Mouse (Mus musculus) forebrain, embryonic 13.5 days (tissue): Measurements from ENCODE around the gene Cpsf2. TPM values are rescaled to one million over a fixed set of nuclear protein-coding genes. Genes with fewer than 3 reads are reported as not detected.

ENCODE experiments used
- ATAC-seq: fragments of 200-750 bp; cut with Nextera tagmentation; 2 replicates; pipeline ENCODE4 v1.8.0; 2017
- H3K27ac ChIP-seq: fragments of 300-500 bp; sonication (generic); 2 replicates; pipeline ENCODE4 v1.5.1; 2015; ENCODE audit warnings: inconsistent platforms, mild to moderate bottlenecking, moderate library complexity
- H3K27me3 ChIP-seq: fragments of 300-500 bp; sonication (generic); 2 replicates; pipeline ENCODE4 v1.6.1; 2015; ENCODE audit warnings: mild to moderate bottlenecking, inconsistent platforms
- H3K36me3 ChIP-seq: fragments of 300-500 bp; sonication (generic); 2 replicates; pipeline ENCODE4 v1.6.1; 2015; ENCODE audit warnings: mild to moderate bottlenecking, inconsistent platforms; ENCODE audit not compliant: poor library complexity, severe bottlenecking
- H3K4me1 ChIP-seq: fragments of 300-500 bp; sonication (generic); 2 replicates; pipeline ENCODE4 v1.6.1; 2015; ENCODE audit warnings: inconsistent platforms
- H3K4me2 ChIP-seq: fragments of 300-500 bp; sonication (generic); 2 replicates; pipeline ENCODE4 v1.6.1; 2015; ENCODE audit warnings: inconsistent platforms, mild to moderate bottlenecking, moderate library complexity
- H3K4me3 ChIP-seq: fragments of 300-500 bp; sonication (generic); 2 replicates; pipeline ENCODE4 v1.5.1; 2015; ENCODE audit warnings: mild to moderate bottlenecking, inconsistent platforms
- H3K9ac ChIP-seq: fragments of 300-500 bp; sonication (generic); 2 replicates; pipeline ENCODE4 v1.6.1; 2015; ENCODE audit warnings: mild to moderate bottlenecking, inconsistent platforms
- H3K9me3 ChIP-seq: fragments of 300-500 bp; sonication (generic); replicated peaks from 2 replicates; pipeline ENCODE4 v1.6.1; 2016; ENCODE audit warnings: inconsistent platforms
- WGBS: fragments of 180-500 bp; shearing (Covaris S2); methylation state at CpG from one replicate; pipeline ENCODE4 v1.1.7; 2015; 5-methylcytosine and 5-hydroxymethylcytosine counted together
- polyA plus RNA-seq: library from polyadenylated mRNA; unstranded; fragments of >200 nt; fragmentation: Nextera tagmentation; extraction: Ambion mirVana; gene quantifications from 2 replicates; pipeline ENCODE4 v1.2.1, GENCODE M21; 2015

Gene Cpsf2
- polyA plus RNA-seq, 1 experiment from 2014 or later: 35.9 TPM

- ATAC-seq: no peak
These were observed 59.1 kb downstream of the Cpsf2 start for GRCm38 (mm10) chr12:102034934-102035333.

DNA sequence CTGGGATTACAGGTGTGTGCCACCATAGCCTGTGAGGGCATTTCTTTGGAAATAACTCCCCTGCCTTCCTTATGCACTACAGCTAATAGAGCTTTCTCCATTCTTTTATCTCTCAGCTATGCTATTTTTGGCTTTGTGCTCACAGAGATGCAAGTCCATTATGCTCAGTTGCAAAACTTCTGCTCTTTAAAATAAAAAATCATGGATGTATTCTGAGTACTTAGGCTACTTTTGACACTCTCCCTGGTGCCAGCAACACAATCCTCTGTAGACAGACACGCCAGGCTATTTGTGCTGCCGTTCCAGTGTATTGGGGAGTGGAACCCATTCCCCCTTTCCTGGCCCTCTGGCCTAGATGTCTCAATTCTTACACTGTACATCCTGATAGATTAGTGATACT lies 64.1 kb downstream of the Cpsf2 start:
- H3K9ac ChIP-seq: no peak overlapping the region
- no peak overlapping the region for H3K4me3 ChIP-seq
- H3K27ac ChIP-seq: no peak overlapping the region
- H3K4me2 ChIP-seq: no peak overlapping the region
- no peaks in the 10 kb centered on the region for H3K36me3 ChIP-seq
- 91% methylated on average over 2 of the region's 2 CpGs for WGBS
- H3K27me3 ChIP-seq: no peaks in the 10 kb centered on the region
- peaks cover 10% of the 10 kb centered on the region; the same call in 1 of the 2 replicates for H3K4me1 ChIP-seq
- H3K9me3 ChIP-seq: no peaks in the 10 kb centered on the region
- ATAC-seq: no peak

More at GRCm38 (mm10) chr12:102034934-102035333, 59.1 kb downstream of the Cpsf2 start:
- no peaks in the 10 kb centered on the region for H3K4me1 ChIP-seq
- WGBS: 94% methylated on average over 4 of the region's 4 CpGs
- H3K27ac ChIP-seq: no peak overlapping the region
- H3K27me3 ChIP-seq: no peaks in the 10 kb centered on the region
- no peaks in the 10 kb centered on the region for H3K36me3 ChIP-seq
- H3K4me2 ChIP-seq: no peak overlapping the region
- no peaks in the 10 kb centered on the region for H3K9me3 ChIP-seq
- H3K9ac ChIP-seq: no peak overlapping the region
- H3K4me3 ChIP-seq: no peak overlapping the region

- no peak overlapping the region for H3K4me3 ChIP-seq
- H3K36me3 ChIP-seq: no peaks in the 10 kb centered on the region
- no peak overlapping the region for H3K27ac ChIP-seq
- no peaks in the 10 kb centered on the region for H3K27me3 ChIP-seq
- ATAC-seq: no peak
- peaks cover 10% of the 10 kb centered on the region; the same call in 1 of the 2 replicates for H3K4me1 ChIP-seq
- H3K9ac ChIP-seq: no peak overlapping the region
- no peak overlapping the region for H3K4me2 ChIP-seq
- no peaks in the 10 kb centered on the region for H3K9me3 ChIP-seq
- 34% methylated on average over 2 of the region's 2 CpGs for WGBS
These were observed 65.9 kb downstream of the Cpsf2 start for GRCm38 (mm10) chr12:102041699-102042098.

DNA sequence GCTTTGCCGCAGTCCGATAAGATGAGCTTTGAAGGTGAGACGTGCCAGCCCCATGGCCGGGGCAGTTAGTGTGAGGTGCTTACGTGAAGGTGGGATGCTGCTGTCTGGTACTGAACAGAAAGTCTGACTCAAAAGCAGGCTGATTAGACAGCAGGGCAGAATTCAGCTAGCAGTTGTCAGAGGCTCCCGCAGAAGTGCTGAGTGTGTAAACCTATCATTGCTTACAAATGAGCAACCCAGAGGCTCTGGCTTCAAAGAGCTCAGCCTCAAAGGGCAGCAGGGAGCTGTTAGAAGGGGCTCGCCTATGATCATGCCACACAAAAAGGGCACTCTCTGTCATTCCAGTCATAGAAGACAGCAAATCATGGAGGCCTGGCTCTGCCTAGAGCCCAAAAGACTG lies 66.5 kb downstream of the Cpsf2 start:
- Histone ChIP-seq H3K27ac (peak overlapping the region; percentile 31; the same call in 1 of the 2 replicates), H3K4me1 (peaks cover 10% of the 10 kb centered on the region; the same call in 1 of the 2 replicates), H3K36me3 (no peaks in the 10 kb centered on the region), H3K27me3 (no peaks in the 10 kb centered on the region), H3K9me3 (no peaks in the 10 kb centered on the region), H3K4me3 (no peak overlapping the region), H3K4me2 (no peak overlapping the region), H3K9ac (peak overlapping the region; percentile 26; the same call in 1 of the 2 replicates)
- WGBS: 50% methylated on average over 7 of the region's 7 CpGs
- peak; percentile 83 for ATAC-seq

- 88% methylated on average over 5 of the region's 5 CpGs for WGBS
- no peak overlapping the region for H3K9ac ChIP-seq
- H3K9me3 ChIP-seq: no peaks in the 10 kb centered on the region
- H3K27ac ChIP-seq: no peak overlapping the region
- H3K27me3 ChIP-seq: no peaks in the 10 kb centered on the region
- no peaks in the 10 kb centered on the region for H3K36me3 ChIP-seq
- peaks cover 10% of the 10 kb centered on the region; the same call in 1 of the 2 replicates for H3K4me1 ChIP-seq
- H3K4me2 ChIP-seq: no peak overlapping the region
- H3K4me3 ChIP-seq: no peak overlapping the region
- ATAC-seq: no peak
These were observed 68.1 kb downstream of the Cpsf2 start for GRCm38 (mm10) chr12:102043840-102044239.

DNA sequence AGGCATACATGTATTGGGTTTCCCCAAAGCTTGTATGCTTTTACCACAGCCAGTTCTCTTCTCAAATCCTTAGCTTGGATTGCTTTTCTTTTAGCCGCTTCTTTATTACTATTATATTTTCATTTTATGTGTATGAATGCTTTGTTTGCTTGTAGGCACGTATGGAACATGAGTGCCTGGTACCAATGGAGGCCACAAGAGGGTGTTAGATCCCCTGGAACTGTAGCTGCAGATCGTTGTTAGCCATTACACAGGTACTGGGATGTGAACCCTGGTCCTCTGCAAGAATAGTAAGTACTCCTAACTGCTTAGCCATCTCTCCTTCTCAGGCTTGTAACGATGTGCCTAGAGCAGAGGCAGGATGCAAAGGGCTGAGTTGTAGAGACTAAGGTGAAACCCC lies 78.4 kb downstream of the Cpsf2 start:
- Histone ChIP-seq H3K27me3 (no peaks in the 10 kb centered on the region), H3K36me3 (no peaks in the 10 kb centered on the region), H3K9ac (no peak overlapping the region), H3K9me3 (no peaks in the 10 kb centered on the region), H3K4me3 (no peak overlapping the region), H3K4me2 (no peak overlapping the region), H3K27ac (no peak overlapping the region), H3K4me1 (peaks cover 13% of the 10 kb centered on the region)
- 86% methylated on average over 4 of the region's 4 CpGs for WGBS
- ATAC-seq: no peak

- Histone ChIP-seq H3K4me1 (peaks cover 15% of the 10 kb centered on the region), H3K36me3 (no peaks in the 10 kb centered on the region), H3K9ac (no peak overlapping the region), H3K4me3 (no peak overlapping the region), H3K9me3 (no peaks in the 10 kb centered on the region), H3K27me3 (no peaks in the 10 kb centered on the region), H3K4me2 (no peak overlapping the region), H3K27ac (no peak overlapping the region)
- WGBS: 97% methylated on average over 10 of the region's 10 CpGs
- ATAC-seq: no peak
These were observed 80.0 kb downstream of the Cpsf2 start for GRCm38 (mm10) chr12:102055758-102056157.

Other genes with a start within 250 kb of the Cpsf2 start
- 2.5 and 3.2 TPM in 2 replicates for gene Fbln5, start 156.9 kb upstream of the Cpsf2 start, polyA plus RNA-seq
- gene Trip11, start 62.7 kb upstream of the Cpsf2 start, polyA plus RNA-seq: 23.6 and 24.0 TPM in 2 replicates
- gene Atxn3, start 17.7 kb upstream of the Cpsf2 start, polyA plus RNA-seq: 13.9 and 14.8 TPM in 2 replicates
- 0.32 and 0.50 TPM in 2 replicates for gene Slc24a4, start 152.7 kb downstream of the Cpsf2 start, polyA plus RNA-seq